Mouse (Mus musculus) liver, postnatal 0 days (tissue): ENCODE data around the gene Dyx1c1.

Experiments used
- CTCF ChIP-seq: sonication (generic); IDR thresholded peaks from 2 replicates; pipeline ENCODE4 v1.5.1; 2016; ENCODE audit warnings: antibody characterized with exemption, low read depth
- EP300 ChIP-seq: IDR thresholded peaks from 2 replicates; pipeline ENCODE4 v1.6.1; 2016; ENCODE audit warnings: antibody characterized with exemption, low read depth, mild to moderate bottlenecking

DNA sequence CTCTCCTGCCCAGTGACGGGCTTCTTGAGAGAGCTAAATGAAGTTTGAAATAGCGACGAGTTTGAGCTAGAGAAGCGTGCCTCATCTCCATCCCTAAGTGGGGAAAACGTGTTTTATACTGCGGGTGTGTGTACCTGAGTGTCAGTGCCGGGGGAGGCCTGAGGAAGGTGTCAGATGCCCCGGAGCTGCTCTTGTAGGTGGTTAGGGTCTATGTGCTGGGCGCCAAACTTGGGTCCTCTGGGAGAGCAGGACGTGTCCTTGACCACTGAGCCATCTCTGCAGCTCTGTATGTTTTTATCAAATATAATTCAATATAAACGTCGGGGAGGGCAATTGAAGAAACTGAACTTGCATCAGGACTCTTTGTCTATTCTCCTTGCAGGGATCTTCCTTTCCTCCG is 14.3 kb upstream of the Dyx1c1 start:
- TF ChIP-seq CTCF (no peak), EP300 (no peak)
